Mouse (Mus musculus): ENCODE data around the gene Pex7. TPM values are rescaled to one million over a fixed set of nuclear protein-coding genes. Genes with fewer than 3 reads are reported as not detected.

The Pex7 gene
- polyA plus RNA-seq, 1 experiment = 36.7 TPM

DNA sequence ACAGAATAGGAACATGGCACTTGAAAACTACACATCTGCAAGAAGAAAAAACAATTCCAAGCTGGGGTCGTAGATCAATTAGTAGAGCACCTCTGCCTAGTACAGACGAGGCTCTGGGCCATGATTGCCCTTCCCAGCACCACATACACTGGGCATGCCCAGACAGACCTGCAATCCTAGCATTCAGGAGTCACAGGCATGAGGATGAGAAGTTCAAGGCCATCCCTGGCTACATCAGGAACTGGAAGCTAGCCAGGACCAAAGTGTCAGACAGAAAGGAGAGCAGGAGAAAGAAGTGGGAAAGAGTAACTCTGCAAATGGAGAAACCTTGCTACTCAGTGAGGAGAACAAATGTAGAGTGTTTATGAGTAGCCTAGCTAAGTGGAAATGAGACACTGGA is 7.3 kb downstream of the Pex7 start:
- no peak for TF ChIP-seq POLR2A (IDR thresholded peaks at IDR 0.05; ENCODE audit: insufficient read depth, low read length)
- TF ChIP-seq EP300 (IDR thresholded peaks at IDR 0.05; ENCODE audit: insufficient read depth, low read depth, low read length) = no peak
- no peak for TF ChIP-seq CTCF (IDR thresholded peaks at IDR 0.05; ENCODE audit: low read depth, low read length)
- Histone ChIP-seq H3K9ac (ENCODE audit: low read depth, poor library complexity, severe bottlenecking) (no peak overlapping the region), H3K36me3 (ENCODE audit: control insufficient read depth, insufficient read depth, low read length, poor library complexity, severe bottlenecking) (no peaks in the 10 kb centered on the region; the same call in 1 of the 2 replicates)

DNA sequence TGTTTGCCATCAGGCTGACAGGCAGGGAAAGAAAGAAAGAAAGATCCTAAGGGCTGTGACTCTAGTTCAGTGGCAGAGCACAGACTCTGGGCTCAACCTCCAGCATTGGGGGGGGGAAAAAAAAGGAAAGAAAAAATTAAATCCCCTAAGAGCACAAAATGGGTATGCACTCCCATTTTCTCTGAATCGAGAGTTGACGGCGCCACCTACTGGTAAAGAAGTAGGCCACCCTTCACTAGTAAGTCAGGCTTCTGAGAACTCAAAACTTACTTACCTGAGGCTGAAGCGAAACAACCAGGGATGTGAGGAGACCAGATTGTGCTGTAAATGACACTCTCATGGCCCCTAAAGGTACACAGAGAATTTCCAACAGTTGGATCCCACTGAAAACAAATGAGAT is 13.5 kb downstream of the Pex7 start:
- TF ChIP-seq EP300 (IDR thresholded peaks at IDR 0.05; ENCODE audit: insufficient read depth, low read depth, low read length) = no peak
- TF ChIP-seq CTCF (IDR thresholded peaks at IDR 0.05; ENCODE audit: low read depth, low read length) = no peak
- no peak for TF ChIP-seq POLR2A (IDR thresholded peaks at IDR 0.05; ENCODE audit: insufficient read depth, low read length)

More for the DNA sequence above, 7.3 kb downstream of the Pex7 start:
- H3K9me3 ChIP-seq (replicated peaks; ENCODE audit: control insufficient read depth, insufficient read depth, low read length, poor library complexity, severe bottlenecking) = no peaks in the 10 kb centered on the region
- H3K4me1 ChIP-seq (ENCODE audit: control insufficient read depth, insufficient read depth, low read length) = no peaks in the 10 kb centered on the region
- no peaks in the 10 kb centered on the region for H3K27me3 ChIP-seq (ENCODE audit: control insufficient read depth, insufficient read depth, low read length, poor library complexity, severe bottlenecking)
- H3K27ac ChIP-seq (ENCODE audit: insufficient read depth, low read length) = no peak overlapping the region
- H3K4me3 ChIP-seq (ENCODE audit: low read depth, low read length) = no peak overlapping the region

DNA sequence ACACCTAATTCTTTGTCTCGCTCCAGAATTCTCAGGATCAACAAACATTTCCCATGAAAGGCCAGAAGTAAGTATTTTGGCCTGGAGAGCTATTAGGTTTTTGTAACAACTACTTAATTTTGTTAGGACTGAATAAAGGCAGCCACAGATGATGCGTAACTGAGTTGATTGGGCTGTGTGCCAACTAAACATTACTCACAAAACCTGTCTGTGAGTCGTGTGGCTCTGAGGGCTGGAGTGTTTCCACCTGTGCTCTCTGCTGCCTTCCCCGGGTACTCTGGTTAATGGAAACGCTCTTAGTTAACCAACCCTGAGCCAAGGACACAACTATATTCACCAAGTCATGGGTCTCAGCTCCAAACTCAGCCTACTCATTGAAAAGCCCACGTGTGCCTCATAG is 14.3 kb downstream of the Pex7 start:
- Histone ChIP-seq H3K4me3 (ENCODE audit: low read depth, low read length) (no peak overlapping the region), H3K9me3 (replicated peaks; ENCODE audit: control insufficient read depth, insufficient read depth, low read length, poor library complexity, severe bottlenecking) (no peaks in the 10 kb centered on the region), H3K36me3 (ENCODE audit: control insufficient read depth, insufficient read depth, low read length, poor library complexity, severe bottlenecking) (no peaks in the 10 kb centered on the region; the same call in none of the 2 replicates), H3K27ac (ENCODE audit: insufficient read depth, low read length) (no peak overlapping the region), H3K4me1 (ENCODE audit: control insufficient read depth, insufficient read depth, low read length) (no peaks in the 10 kb centered on the region), H3K27me3 (ENCODE audit: control insufficient read depth, insufficient read depth, low read length, poor library complexity, severe bottlenecking) (no peaks in the 10 kb centered on the region), H3K9ac (ENCODE audit: low read depth, poor library complexity, severe bottlenecking) (no peak overlapping the region)
- no peak for TF ChIP-seq POLR2A (IDR thresholded peaks at IDR 0.05; ENCODE audit: insufficient read depth, low read length)
- TF ChIP-seq CTCF (IDR thresholded peaks at IDR 0.05; ENCODE audit: low read depth, low read length) = no peak
- TF ChIP-seq EP300 (IDR thresholded peaks at IDR 0.05; ENCODE audit: insufficient read depth, low read depth, low read length) = no peak

More for the DNA sequence above, 13.5 kb downstream of the Pex7 start:
- H3K4me1 ChIP-seq (ENCODE audit: control insufficient read depth, insufficient read depth, low read length) = no peaks in the 10 kb centered on the region
- no peak overlapping the region for H3K9ac ChIP-seq (ENCODE audit: low read depth, poor library complexity, severe bottlenecking)
- H3K9me3 ChIP-seq (replicated peaks; ENCODE audit: control insufficient read depth, insufficient read depth, low read length, poor library complexity, severe bottlenecking) = no peaks in the 10 kb centered on the region
- no peaks in the 10 kb centered on the region; the same call in 1 of the 2 replicates for H3K36me3 ChIP-seq (ENCODE audit: control insufficient read depth, insufficient read depth, low read length, poor library complexity, severe bottlenecking)
- H3K4me3 ChIP-seq (ENCODE audit: low read depth, low read length) = no peak overlapping the region
- H3K27ac ChIP-seq (ENCODE audit: insufficient read depth, low read length) = no peak overlapping the region
- no peaks in the 10 kb centered on the region for H3K27me3 ChIP-seq (ENCODE audit: control insufficient read depth, insufficient read depth, low read length, poor library complexity, severe bottlenecking)

DNA sequence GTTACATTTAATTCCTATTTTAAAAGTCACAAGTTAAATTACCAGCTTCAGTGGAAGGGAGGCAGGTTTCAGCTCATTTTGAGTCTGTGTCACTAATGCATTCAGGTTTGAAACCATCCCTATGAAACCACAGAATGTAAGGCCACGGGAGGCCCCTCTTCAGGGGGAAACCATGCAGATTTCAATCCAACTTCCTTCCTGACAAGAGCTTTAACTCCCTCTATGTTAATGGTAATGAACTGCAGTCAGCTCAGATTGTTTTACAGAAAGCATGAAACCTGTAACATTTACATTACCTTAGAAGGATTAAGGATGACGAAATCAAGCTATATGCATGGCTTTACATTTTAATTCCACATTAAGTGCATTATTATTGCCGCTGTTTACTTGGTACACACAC is 15.8 kb downstream of the Pex7 start:
- Histone ChIP-seq H3K36me3 (ENCODE audit: control insufficient read depth, insufficient read depth, low read length, poor library complexity, severe bottlenecking) (no peaks in the 10 kb centered on the region; the same call in none of the 2 replicates), H3K9ac (ENCODE audit: low read depth, poor library complexity, severe bottlenecking) (no peak overlapping the region), H3K27ac (ENCODE audit: insufficient read depth, low read length) (no peak overlapping the region), H3K4me3 (ENCODE audit: low read depth, low read length) (no peak overlapping the region), H3K4me1 (ENCODE audit: control insufficient read depth, insufficient read depth, low read length) (no peaks in the 10 kb centered on the region), H3K9me3 (replicated peaks; ENCODE audit: control insufficient read depth, insufficient read depth, low read length, poor library complexity, severe bottlenecking) (no peaks in the 10 kb centered on the region), H3K27me3 (ENCODE audit: control insufficient read depth, insufficient read depth, low read length, poor library complexity, severe bottlenecking) (no peaks in the 10 kb centered on the region)
- TF ChIP-seq POLR2A (IDR thresholded peaks at IDR 0.05; ENCODE audit: insufficient read depth, low read length) (no peak), EP300 (IDR thresholded peaks at IDR 0.05; ENCODE audit: insufficient read depth, low read depth, low read length) (no peak)

DNA sequence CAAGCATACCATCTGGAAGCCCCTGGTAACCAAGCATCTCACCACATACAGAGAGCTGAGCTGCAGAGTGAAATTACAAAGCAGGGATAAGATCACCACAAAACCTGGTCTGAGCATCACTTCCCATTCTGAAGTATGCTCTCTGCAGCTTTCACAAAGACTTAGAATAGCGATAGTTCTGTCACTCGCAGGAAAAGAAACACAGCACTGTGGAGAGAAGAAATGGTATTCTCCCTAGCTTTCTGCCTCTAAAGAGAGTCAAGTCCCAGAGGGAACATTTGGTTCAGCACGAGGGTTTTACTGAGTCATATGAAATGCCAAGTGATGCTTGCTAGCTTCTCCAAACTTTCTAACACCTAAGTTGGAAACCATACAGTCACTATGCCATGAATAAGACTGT is 17.6 kb downstream of the Pex7 start:
- H3K9me3 ChIP-seq (replicated peaks; ENCODE audit: control insufficient read depth, insufficient read depth, low read length, poor library complexity, severe bottlenecking) = no peaks in the 10 kb centered on the region
- no peaks in the 10 kb centered on the region; the same call in none of the 2 replicates for H3K36me3 ChIP-seq (ENCODE audit: control insufficient read depth, insufficient read depth, low read length, poor library complexity, severe bottlenecking)
- no peak for TF ChIP-seq EP300 (IDR thresholded peaks at IDR 0.05; ENCODE audit: insufficient read depth, low read depth, low read length)
- TF ChIP-seq CTCF (IDR thresholded peaks at IDR 0.05; ENCODE audit: low read depth, low read length) = no peak
- no peak for TF ChIP-seq POLR2A (IDR thresholded peaks at IDR 0.05; ENCODE audit: insufficient read depth, low read length)
- H3K4me3 ChIP-seq (ENCODE audit: low read depth, low read length) = no peak overlapping the region
- H3K9ac ChIP-seq (ENCODE audit: low read depth, poor library complexity, severe bottlenecking) = no peak overlapping the region
- H3K4me1 ChIP-seq (ENCODE audit: control insufficient read depth, insufficient read depth, low read length) = no peaks in the 10 kb centered on the region
- no peak overlapping the region for H3K27ac ChIP-seq (ENCODE audit: insufficient read depth, low read length)
- H3K27me3 ChIP-seq (ENCODE audit: control insufficient read depth, insufficient read depth, low read length, poor library complexity, severe bottlenecking) = no peaks in the 10 kb centered on the region

DNA sequence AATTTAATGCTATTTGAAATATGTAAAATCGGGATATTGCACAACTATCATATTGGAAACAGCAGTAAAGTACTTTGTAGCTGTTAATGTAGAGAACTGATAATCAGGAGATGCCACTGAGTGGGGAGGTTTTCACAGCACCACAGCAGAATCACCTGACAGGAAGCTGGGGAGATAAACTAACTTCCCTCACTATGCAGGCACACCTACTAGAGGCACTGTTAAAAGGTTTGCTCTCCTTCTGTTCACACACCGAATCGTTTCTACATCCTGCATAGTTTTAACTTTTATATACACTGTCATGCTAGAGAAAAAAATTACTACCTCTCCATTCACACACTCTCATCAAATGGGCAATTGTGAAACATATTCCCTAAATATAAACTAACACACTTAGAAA is 21.2 kb downstream of the Pex7 start:
- H3K9me3 ChIP-seq (replicated peaks; ENCODE audit: control insufficient read depth, insufficient read depth, low read length, poor library complexity, severe bottlenecking) = no peaks in the 10 kb centered on the region
- H3K9ac ChIP-seq (ENCODE audit: low read depth, poor library complexity, severe bottlenecking) = no peak overlapping the region
- H3K4me3 ChIP-seq (ENCODE audit: low read depth, low read length) = no peak overlapping the region
- H3K36me3 ChIP-seq (ENCODE audit: control insufficient read depth, insufficient read depth, low read length, poor library complexity, severe bottlenecking) = no peaks in the 10 kb centered on the region; the same call in 1 of the 2 replicates
- H3K4me1 ChIP-seq (ENCODE audit: control insufficient read depth, insufficient read depth, low read length) = no peaks in the 10 kb centered on the region
- TF ChIP-seq CTCF (IDR thresholded peaks at IDR 0.05; ENCODE audit: low read depth, low read length) = no peak
- TF ChIP-seq POLR2A (IDR thresholded peaks at IDR 0.05; ENCODE audit: insufficient read depth, low read length) = no peak
- TF ChIP-seq EP300 (IDR thresholded peaks at IDR 0.05; ENCODE audit: insufficient read depth, low read depth, low read length) = no peak
- H3K27ac ChIP-seq (ENCODE audit: insufficient read depth, low read length) = no peak overlapping the region
- no peaks in the 10 kb centered on the region for H3K27me3 ChIP-seq (ENCODE audit: control insufficient read depth, insufficient read depth, low read length, poor library complexity, severe bottlenecking)

Data from ES-Bruce4 (cell line).